Mouse (Mus musculus) spleen, adult 18-20 months (tissue): ENCODE measurements around the gene Aldh1a1.
"Not testable (repeated sequence)": the region's sequence is repeated elsewhere in the genome, so short reads cannot be mapped to it uniquely, and the experiment has no call there.

ENCODE experiments used
- DNase-seq, 2 experiments: peaks; one replicate each; pipeline ENCODE4 v3.0.0; 2022; ENCODE audit warnings: mixed read lengths in 2 of 2

Aldh1a1 gene

GRCm38 (mm10) chr19:20492491-20492890 lies at the start of gene Aldh1a1:
Aldh1a1 (plus strand) TSS chr19:20492715.
- DNase-seq, result no peak

- DNase-seq, result no peak
These were observed 44.7 kb upstream of the Aldh1a1 start for GRCm38 (mm10) chr19:20447807-20448206.

- DNase-seq, result no peak
These were observed 43.0 kb upstream of the Aldh1a1 start for GRCm38 (mm10) chr19:20449546-20449945.

GRCm38 (mm10) chr19:20451045-20451444 lies 41.5 kb upstream of the Aldh1a1 start:
- no peak for DNase-seq

GRCm38 (mm10) chr19:20484497-20484896 lies 8.0 kb upstream of the Aldh1a1 start:
- DNase-seq, result no peak

GRCm38 (mm10) chr19:20491950-20492349 lies 565 bp upstream of the Aldh1a1 start:
- no peak for DNase-seq

GRCm38 (mm10) chr19:20496476-20496875 lies 4.0 kb downstream of the Aldh1a1 start:
- DNase-seq, result no peak

GRCm38 (mm10) chr19:20505359-20505758 lies 12.8 kb downstream of the Aldh1a1 start:
- DNase-seq, result no peak

- DNase-seq, result no peak
These were observed 14.6 kb downstream of the Aldh1a1 start for GRCm38 (mm10) chr19:20506936-20507615.

GRCm38 (mm10) chr19:20508609-20509008 lies 16.1 kb downstream of the Aldh1a1 start:
- DNase-seq, result no peak

- no peak for DNase-seq
These were observed 19.5 kb downstream of the Aldh1a1 start for GRCm38 (mm10) chr19:20511971-20512370.

GRCm38 (mm10) chr19:20513181-20513580 lies 20.7 kb downstream of the Aldh1a1 start:
- DNase-seq, result no peak

GRCm38 (mm10) chr19:20513688-20514361 lies 21.3 kb downstream of the Aldh1a1 start:
- no peak for DNase-seq

- DNase-seq, result no peak
These were observed 24.0 kb downstream of the Aldh1a1 start for GRCm38 (mm10) chr19:20516481-20516880.

- not testable (repeated sequence) for DNase-seq
These were observed 36.6 kb downstream of the Aldh1a1 start for GRCm38 (mm10) chr19:20529156-20529555.

- no peak for DNase-seq
These were observed 37.6 kb downstream of the Aldh1a1 start for GRCm38 (mm10) chr19:20529921-20530696.

GRCm38 (mm10) chr19:20536538-20536937 lies 44.0 kb downstream of the Aldh1a1 start:
- no peak for DNase-seq

- DNase-seq, result no peak
These were observed 48.5 kb downstream of the Aldh1a1 start for GRCm38 (mm10) chr19:20541044-20541443.

- no peak for DNase-seq
These were observed 49.4 kb downstream of the Aldh1a1 start for GRCm38 (mm10) chr19:20541924-20542323.

GRCm38 (mm10) chr19:20543816-20544215 lies 51.3 kb downstream of the Aldh1a1 start:
- no peak for DNase-seq

GRCm38 (mm10) chr19:20544941-20545340 lies 52.4 kb downstream of the Aldh1a1 start:
- DNase-seq, result no peak

- no peak for DNase-seq
These were observed 54.5 kb downstream of the Aldh1a1 start for GRCm38 (mm10) chr19:20547025-20547424.

GRCm38 (mm10) chr19:20549409-20549808 lies 56.9 kb downstream of the Aldh1a1 start:
- no peak for DNase-seq

- DNase-seq, result no peak
These were observed 62.9 kb downstream of the Aldh1a1 start for GRCm38 (mm10) chr19:20555365-20555764.
